Mouse (Mus musculus): ENCODE results near the gene Micall2. TPM values are rescaled to one million over a fixed set of nuclear protein-coding genes. Genes with fewer than 3 reads are reported as not detected.
"Not testable (repeated sequence)": the region's sequence is repeated elsewhere in the genome, so short reads cannot be mapped to it uniquely, and the experiment has no call there.

The Micall2 gene
- 13.2 and 13.9 TPM in 2 replicates for total RNA-seq (2014; fragmentation: Nextera tagmentation)
- 2.6 and 5.7 TPM in 2 replicates for total RNA-seq (2017)

GRCm38 (mm10) chr5:139735677-139736503 lies at the start of gene Micall2:
TSS of gene Micall2 (minus strand) at chr5:139736336.
- ATAC-seq (replicated peaks; ENCODE audit: low FRiP score, low TSS enrichment, poor library complexity, severe bottlenecking): peak; percentile 68

DNA sequence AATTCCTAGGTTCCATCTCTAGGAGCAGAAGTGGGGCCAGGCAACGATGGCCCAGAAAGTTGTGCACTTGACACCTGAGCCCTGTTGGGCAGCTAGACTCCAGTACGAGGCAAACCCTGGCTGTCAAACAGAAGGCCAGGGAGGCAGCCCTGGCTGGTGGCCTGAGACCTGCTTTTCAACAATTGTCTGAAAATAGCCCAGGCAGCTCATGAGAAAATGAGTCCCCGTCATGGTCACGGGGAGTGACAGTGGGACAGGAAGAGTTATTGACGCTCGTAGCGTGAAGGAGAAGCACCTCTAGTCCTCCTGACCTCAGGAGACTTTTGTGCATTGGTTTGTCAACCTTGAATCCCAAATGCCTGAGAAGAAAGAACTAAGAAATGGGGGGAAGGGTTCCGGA lies 45.3 kb upstream of the Micall2 start:
- ATAC-seq (replicated peaks; ENCODE audit: low FRiP score, low TSS enrichment, poor library complexity, severe bottlenecking): no peak

GRCm38 (mm10) chr5:139776966-139777365 lies 40.8 kb upstream of the Micall2 start:
- ATAC-seq (replicated peaks; ENCODE audit: low FRiP score, low TSS enrichment, poor library complexity, severe bottlenecking): no peak

GRCm38 (mm10) chr5:139775216-139775926 lies 39.2 kb upstream of the Micall2 start, which contains the start of gene Ints1:
TSS of gene Ints1 (minus strand) at chr5:139775674.
- peak; percentile 86 for ATAC-seq (replicated peaks; ENCODE audit: low FRiP score, low TSS enrichment, poor library complexity, severe bottlenecking)

GRCm38 (mm10) chr5:139768216-139768615 lies 32.1 kb upstream of the Micall2 start:
- ATAC-seq (replicated peaks; ENCODE audit: low FRiP score, low TSS enrichment, poor library complexity, severe bottlenecking): no peak

GRCm38 (mm10) chr5:139764296-139764695 lies 28.2 kb upstream of the Micall2 start:
- ATAC-seq (replicated peaks; ENCODE audit: low FRiP score, low TSS enrichment, poor library complexity, severe bottlenecking): peak; percentile 42; the same call in 1 of the 2 replicates

- ATAC-seq (replicated peaks; ENCODE audit: low FRiP score, low TSS enrichment, poor library complexity, severe bottlenecking): no peak
These were observed 22.0 kb upstream of the Micall2 start for GRCm38 (mm10) chr5:139758096-139758495.

DNA sequence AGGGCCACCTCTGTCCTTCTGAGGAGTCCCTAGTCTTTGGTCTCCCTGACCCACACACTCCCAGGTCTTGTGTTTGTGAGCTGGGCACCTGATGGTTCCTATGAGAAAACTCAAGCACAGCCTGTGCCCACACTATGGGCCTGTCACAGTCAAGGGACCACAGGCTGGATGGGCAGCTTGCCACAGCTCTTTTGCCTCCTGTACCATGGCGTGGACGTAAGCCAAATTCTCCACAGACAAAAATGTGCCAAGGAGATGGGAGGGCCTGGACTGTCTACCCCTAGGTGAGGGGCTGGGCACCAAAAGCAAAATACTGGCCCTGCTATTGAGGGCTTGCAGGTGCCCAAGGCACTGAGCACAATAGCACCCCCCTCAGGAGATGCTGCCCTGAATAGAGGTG lies 20.4 kb upstream of the Micall2 start:
- ATAC-seq (replicated peaks; ENCODE audit: low FRiP score, low TSS enrichment, poor library complexity, severe bottlenecking): no peak

DNA sequence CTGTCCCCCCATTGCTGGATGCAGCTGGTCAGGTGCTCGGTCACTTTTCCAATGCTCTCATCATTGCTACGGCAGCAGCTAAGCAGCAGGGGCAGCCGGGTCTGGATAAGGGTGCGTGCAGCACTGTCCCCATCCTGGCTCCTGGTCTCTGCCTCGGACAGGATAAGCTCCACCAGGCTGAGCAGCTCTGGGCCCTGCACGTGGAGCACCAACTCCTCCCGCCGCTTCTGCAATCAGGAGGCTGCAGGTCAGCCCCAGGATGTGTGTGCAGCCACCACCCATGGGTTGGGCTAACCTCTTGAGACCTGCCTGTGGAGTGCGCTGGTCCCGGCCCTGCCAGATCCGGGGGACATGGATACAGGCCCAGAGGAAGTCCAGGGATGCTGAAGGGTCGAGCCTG lies 20.0 kb upstream of the Micall2 start:
- ATAC-seq (replicated peaks; ENCODE audit: low FRiP score, low TSS enrichment, poor library complexity, severe bottlenecking): no peak

DNA sequence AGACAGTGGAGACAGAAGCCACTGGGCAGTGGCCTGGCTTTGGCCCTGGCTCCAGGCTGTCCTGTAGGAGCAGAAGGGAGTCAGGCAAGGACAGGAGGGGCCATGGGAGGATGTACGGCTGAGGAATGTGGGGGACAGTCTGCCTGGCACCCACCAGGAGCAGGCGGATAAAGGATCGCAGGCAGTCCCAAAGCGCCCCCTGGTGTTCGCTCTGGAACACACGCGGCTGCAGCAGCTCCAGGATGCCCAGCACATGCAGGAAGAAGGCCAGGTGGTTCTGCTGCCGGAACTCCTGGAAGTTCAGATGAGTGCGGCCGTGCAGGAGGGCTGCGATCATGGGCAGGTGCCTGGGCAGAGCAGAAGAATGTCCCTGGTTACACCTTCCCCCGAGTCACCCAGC lies 18.6 kb upstream of the Micall2 start:
- peak; percentile 29; the same call in 1 of the 2 replicates for ATAC-seq (replicated peaks; ENCODE audit: low FRiP score, low TSS enrichment, poor library complexity, severe bottlenecking)

GRCm38 (mm10) chr5:139750535-139750934 lies 14.4 kb upstream of the Micall2 start:
- 0 out of 2 replicates have a peak, but pooled peaks have one; percentile 19 for ATAC-seq (replicated peaks; ENCODE audit: low FRiP score, low TSS enrichment, poor library complexity, severe bottlenecking)

- no peak for ATAC-seq (replicated peaks; ENCODE audit: low FRiP score, low TSS enrichment, poor library complexity, severe bottlenecking)
These were observed 13.4 kb upstream of the Micall2 start for GRCm38 (mm10) chr5:139749413-139750125.

DNA sequence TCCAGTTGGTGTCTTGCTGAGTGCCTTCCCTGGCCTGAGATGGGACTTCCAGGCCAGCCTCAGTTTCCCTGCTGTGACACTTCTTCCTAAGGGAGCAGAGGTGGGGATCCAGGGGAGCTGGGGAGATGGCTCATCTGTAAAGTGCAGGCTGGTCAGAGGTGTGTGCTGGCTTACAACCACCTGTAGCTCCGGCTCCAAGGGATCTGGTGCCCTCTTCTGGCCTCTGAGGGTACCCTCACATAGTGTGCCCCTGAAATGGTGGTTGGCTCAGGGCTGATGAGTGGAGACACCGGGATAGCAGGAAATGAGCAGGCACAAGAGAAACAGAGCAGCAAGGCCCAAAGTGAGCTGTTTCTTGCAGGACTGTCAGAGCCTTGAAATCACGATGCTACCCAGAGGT lies 9.6 kb upstream of the Micall2 start:
- peak; percentile 78 for ATAC-seq (replicated peaks; ENCODE audit: low FRiP score, low TSS enrichment, poor library complexity, severe bottlenecking)

DNA sequence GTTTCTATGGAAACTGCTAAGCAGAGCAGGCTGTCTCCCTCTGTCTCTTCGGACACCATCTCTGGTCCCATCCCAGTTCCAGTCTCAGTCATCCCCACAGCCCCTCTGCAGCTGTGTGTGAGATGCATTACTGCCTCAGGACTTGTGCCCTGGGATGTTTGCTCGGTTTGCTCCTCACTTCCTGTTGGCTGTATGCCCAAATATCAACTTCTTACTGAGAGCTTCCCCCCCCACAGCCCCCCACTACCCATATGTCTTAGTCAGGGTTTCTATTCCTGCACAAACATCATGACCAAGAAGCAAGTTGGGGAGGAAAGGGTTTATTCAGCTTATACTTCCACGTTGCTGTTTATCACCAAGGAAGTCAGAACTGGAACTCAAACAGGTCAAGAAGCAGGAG lies 6.5 kb upstream of the Micall2 start:
- ATAC-seq (replicated peaks; ENCODE audit: low FRiP score, low TSS enrichment, poor library complexity, severe bottlenecking): not testable (repeated sequence)

- peak; percentile 69 for ATAC-seq (replicated peaks; ENCODE audit: low FRiP score, low TSS enrichment, poor library complexity, severe bottlenecking)
These were observed 2.6 kb upstream of the Micall2 start for GRCm38 (mm10) chr5:139738592-139739315.

- ATAC-seq (replicated peaks; ENCODE audit: low FRiP score, low TSS enrichment, poor library complexity, severe bottlenecking): peak; percentile 19
These were observed 1.9 kb upstream of the Micall2 start for GRCm38 (mm10) chr5:139737841-139738591.

DNA sequence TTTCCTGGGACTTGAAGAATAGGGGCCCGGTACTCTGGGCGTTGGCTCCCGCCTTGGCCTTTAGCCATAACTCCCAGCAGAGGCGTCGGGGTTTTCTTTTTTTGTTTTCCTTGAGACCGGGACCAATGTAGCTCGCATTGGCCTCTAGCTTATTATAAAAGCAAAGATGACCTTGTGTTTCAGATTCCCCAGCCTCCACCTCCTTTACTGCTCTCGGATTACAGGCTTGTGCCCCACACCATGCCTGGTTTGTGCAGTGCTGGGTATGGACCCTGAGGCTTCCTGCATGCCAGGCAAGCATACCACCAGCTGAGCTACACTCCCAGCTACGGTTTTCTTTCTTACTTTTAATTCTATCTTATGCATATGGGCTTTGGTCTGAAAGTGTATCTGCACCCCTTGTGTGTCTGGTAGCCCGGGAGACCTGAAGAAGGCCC lies 386 bp upstream of the Micall2 start:
- ATAC-seq (replicated peaks; ENCODE audit: low FRiP score, low TSS enrichment, poor library complexity, severe bottlenecking): no peak

DNA sequence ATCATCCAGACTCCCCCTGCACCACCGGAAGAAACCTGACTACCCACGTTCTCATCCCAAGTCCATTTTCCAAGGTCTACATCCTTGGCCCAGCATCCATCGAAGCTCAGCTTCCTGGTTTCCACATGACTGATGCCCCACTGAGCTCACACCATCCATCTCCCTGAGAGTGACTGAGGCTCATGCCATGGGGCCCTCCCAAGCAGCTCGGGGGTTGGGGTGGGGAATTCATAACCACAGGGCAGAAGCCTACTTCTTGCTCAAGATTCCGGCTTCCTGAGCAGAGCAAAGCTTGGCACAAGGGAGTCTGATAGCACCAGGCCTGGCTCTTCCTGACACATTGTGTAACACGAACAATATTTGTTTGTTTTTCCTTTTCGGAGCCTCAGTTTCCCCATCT lies 1.4 kb downstream of the Micall2 start:
- ATAC-seq (replicated peaks; ENCODE audit: low FRiP score, low TSS enrichment, poor library complexity, severe bottlenecking): no peak

All from megakaryocyte-erythroid progenitor cell, adult 5-6 weeks (primary cell).